In the genomic region with DNA sequence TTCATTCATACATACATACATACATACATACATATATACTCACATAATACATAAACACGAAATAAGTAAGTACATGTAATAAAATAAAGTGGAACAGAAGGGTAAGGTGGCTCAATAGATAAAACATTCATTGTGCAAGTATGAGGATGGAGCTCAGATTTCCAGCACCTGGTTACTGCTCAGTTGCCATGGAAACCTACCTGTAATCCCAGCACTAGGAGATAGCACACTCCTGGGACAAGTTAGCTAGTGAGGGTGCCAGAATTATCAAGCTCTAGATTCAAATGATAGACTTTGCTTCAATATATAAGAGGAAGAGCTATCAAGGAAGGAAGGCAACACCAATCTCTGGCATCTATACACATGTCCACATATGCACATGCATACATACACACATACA, we compare ENCODE assay signal across 22 mouse cellular contexts.
"Had no signal": no experiment of that assay in that cellular context is flagged by ENCODE, and none has a peak within 500 bp of the region (broad histone marks: within the 10 kb centered on the region; RNA-seq: fewer than 3 reads in every experiment).

No protein-coding gene starts in this region.

- ATAC-seq: intestine, embryonic 16.5 days; liver, postnatal 0 days; lung, postnatal 0 days had no signal

- H3K4me2 ChIP-seq: limb, embryonic 12.5 days; limb, embryonic 15.5 days; liver, embryonic 11.5 days; lung, embryonic 14.5 days; neural tube, embryonic 15.5 days had no signal

- H3K9ac ChIP-seq: limb, embryonic 12.5 days; limb, embryonic 15.5 days; liver, embryonic 14.5 days; liver, postnatal 0 days; lung, embryonic 14.5 days; neural tube, embryonic 15.5 days had no signal

- H3K27ac ChIP-seq: limb, embryonic 12.5 days; limb, embryonic 15.5 days; liver, embryonic 14.5 days; macrophage; neural tube, embryonic 15.5 days; stomach, postnatal 0 days had no signal

- H3K36me3 ChIP-seq: limb, embryonic 12.5 days; limb, embryonic 15.5 days; neural tube, embryonic 15.5 days had no signal

- H3K4me3 ChIP-seq: limb, embryonic 12.5 days; limb, embryonic 15.5 days; myocyte; neural tube, embryonic 15.5 days had no signal

- H3K9me3 ChIP-seq: limb, embryonic 12.5 days; limb, embryonic 15.5 days; neural tube, embryonic 15.5 days had no signal

- DNase-seq: kidney, adult 18-20 months; kidney, adult 9 months; kidney, postnatal 14 days; kidney, postnatal 4 days; left cerebral cortex, postnatal 4 days; liver, postnatal 0 days; lung, embryonic 14.5 days; right cerebral cortex, adult 18-20 months; right cerebral cortex, postnatal 14 days; right cerebral cortex, postnatal 4 days; thymus, adult 2 months; thymus, postnatal 14 days had no signal

- H3K4me1 ChIP-seq: limb, embryonic 12.5 days; limb, embryonic 15.5 days; neural tube, embryonic 15.5 days had no signal

- H3K27me3 ChIP-seq: limb, embryonic 15.5 days; neural tube, embryonic 15.5 days had no signal
